Mouse (Mus musculus) ovary, postnatal 10 days (tissue): ENCODE data around the gene Cx3cr1.

Experiments
- DNase-seq: peaks from one replicate; pipeline ENCODE4 v3.0.0; 2022; ENCODE audit warnings: low spot score

The Cx3cr1 gene

GRCm38 (mm10) chr9:119853071-119853846 lies 216.4 kb downstream of the Cx3cr1 start:
- DNase-seq, result no peak

- DNase-seq, result no peak
These were observed 217.2 kb downstream of the Cx3cr1 start for GRCm38 (mm10) chr9:119852347-119853030.
